ENCODE assay signal across 9 mouse cellular contexts in the genomic region with DNA sequence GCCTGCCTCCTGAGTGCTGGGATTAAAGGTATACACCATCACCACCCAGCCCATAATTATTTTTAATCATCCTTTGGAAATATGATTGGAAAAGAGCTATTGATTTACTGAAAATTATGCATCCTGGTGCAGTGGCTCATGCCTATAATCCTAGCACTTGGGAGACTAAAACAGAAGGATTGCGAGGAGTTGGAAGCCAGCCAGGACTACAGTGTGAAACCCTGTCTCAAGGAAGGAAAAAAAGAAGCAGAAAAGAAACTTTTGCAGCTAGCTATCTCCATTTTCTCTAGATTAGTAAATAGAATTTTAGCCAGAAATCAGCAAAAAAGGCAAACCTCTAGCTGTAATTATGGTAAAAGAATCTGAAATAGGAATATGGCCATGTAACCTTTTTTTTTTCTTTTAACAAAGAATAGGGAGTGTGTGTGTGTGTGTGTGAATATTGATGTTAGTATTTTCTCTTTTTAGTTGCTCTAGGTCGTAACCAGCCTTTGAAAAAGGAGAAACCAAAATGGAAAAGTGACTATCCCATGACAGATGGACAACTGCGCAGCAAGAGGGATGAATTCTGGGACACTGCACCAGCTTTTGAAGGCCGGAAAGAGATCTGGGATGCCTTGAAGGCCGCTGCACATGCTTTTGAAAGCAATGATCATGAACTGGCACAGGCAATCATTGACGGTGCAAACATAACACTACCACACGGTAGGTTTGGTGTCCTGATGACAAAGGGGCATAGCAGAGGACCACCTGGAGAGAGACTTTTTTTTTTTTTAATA. TPM values are rescaled to one million over a fixed set of nuclear protein-coding genes. Genes with fewer than 3 reads are reported as not detected.
DNase-seq lines count a peak whose midpoint lies in the region; ATAC-seq and TF ChIP-seq lines count a peak whose summit lies in the region.
"Had no signal": no experiment of that assay in that cellular context is flagged by ENCODE, and none has a peak within 500 bp of the region (broad histone marks: within the 10 kb centered on the region; RNA-seq: fewer than 3 reads in every experiment).

No protein-coding gene starts in this region.

- H3K4me3 ChIP-seq in kidney, adult 2 months (ENCODE audit: insufficient read depth, low read depth, low read length): no peak overlapping the region
- H3K4me3 ChIP-seq in kidney, embryonic 14.5 days (ENCODE audit: low read length): no peak overlapping the region
- no peak overlapping the region for H3K4me3 ChIP-seq in forebrain, embryonic 15.5 days
- no peak overlapping the region for H3K4me3 ChIP-seq in thymus, adult 2 months (ENCODE audit: control insufficient read depth, insufficient read depth, low read length)
- no peak overlapping the region for H3K4me3 ChIP-seq in midbrain, embryonic 15.5 days
- H3K4me3 ChIP-seq: embryonic facial prominence, embryonic 15.5 days had no signal

- no peaks in the 10 kb centered on the region for H3K9me3 ChIP-seq in kidney, embryonic 14.5 days (ENCODE audit: control insufficient read depth, low read length)
- no peaks in the 10 kb centered on the region for H3K9me3 ChIP-seq in forebrain, embryonic 15.5 days
- H3K9me3 ChIP-seq in midbrain, embryonic 15.5 days: no peaks in the 10 kb centered on the region
- H3K9me3 ChIP-seq: embryonic facial prominence, embryonic 15.5 days had no signal

- TF ChIP-seq POLR2A in kidney, adult 2 months (IDR thresholded peaks at IDR 0.05; ENCODE audit: low read depth, low read length): no peak
- no peak for TF ChIP-seq POLR2A in thymus, adult 2 months (IDR thresholded peaks at IDR 0.05; ENCODE audit: control insufficient read depth, extremely low read depth, insufficient read depth, low read length, poor library complexity)

- DNase-seq in kidney, adult 2 months: peak; percentile 22
- DNase-seq in adrenal gland, postnatal 25 days: peak; percentile 51
- DNase-seq in left cerebral cortex, postnatal 14 days (ENCODE audit: low spot score in 2 of 2): peak; percentile 55 to 77
- DNase-seq in c-Kit-positive CD71-positive TER-119-positive erythroid progenitor cells, embryonic 14.5 days (ENCODE audit: low spot score): no peak
- DNase-seq in thymus, adult 2 months: no peak

- 84% methylated on average over 7 of the region's 7 CpGs for WGBS in kidney, adult 2 months
- 94% methylated on average over 7 of the region's 7 CpGs for WGBS in kidney, embryonic 14.5 days
- 55% methylated on average over 7 of the region's 7 CpGs for WGBS in forebrain, embryonic 15.5 days
- whole genome bisulfite sequencing in thymus, adult 2 months: 94% methylated on average over 7 of the region's 7 CpGs
- WGBS in midbrain, embryonic 15.5 days: 78% methylated on average over 7 of the region's 7 CpGs

- H3K27me3 ChIP-seq in kidney, adult 2 months (replicated peaks; ENCODE audit: control insufficient read depth, insufficient read depth, low read length): no peaks in the 10 kb centered on the region
- H3K27me3 ChIP-seq in kidney, embryonic 14.5 days (ENCODE audit: control insufficient read depth, insufficient read depth, low read length): no peaks in the 10 kb centered on the region
- H3K27me3 ChIP-seq in forebrain, embryonic 15.5 days: no peaks in the 10 kb centered on the region
- H3K27me3 ChIP-seq in thymus, adult 2 months (ENCODE audit: control insufficient read depth, insufficient read depth, low read length): no peaks in the 10 kb centered on the region
- H3K27me3 ChIP-seq in midbrain, embryonic 15.5 days (replicated peaks): no peaks in the 10 kb centered on the region
- H3K27me3 ChIP-seq: embryonic facial prominence, embryonic 15.5 days had no signal

- H3K27ac ChIP-seq in kidney, adult 2 months (ENCODE audit: insufficient read depth, low read depth, low read length): no peak overlapping the region
- H3K27ac ChIP-seq in kidney, embryonic 14.5 days (ENCODE audit: low read depth, low read length): no peak overlapping the region
- H3K27ac ChIP-seq in forebrain, embryonic 15.5 days (replicated peaks): peak overlapping the region; percentile 54
- no peak overlapping the region for H3K27ac ChIP-seq in thymus, adult 2 months (ENCODE audit: control insufficient read depth, insufficient read depth, low read length)
- H3K27ac ChIP-seq in midbrain, embryonic 15.5 days: no peak overlapping the region
- H3K27ac ChIP-seq: embryonic facial prominence, embryonic 15.5 days had no signal

- H3K4me2 ChIP-seq in kidney, embryonic 14.5 days (replicated peaks; ENCODE audit: low read depth, low read length): no peak overlapping the region
- H3K4me2 ChIP-seq in forebrain, embryonic 15.5 days (replicated peaks): no peak overlapping the region
- H3K4me2 ChIP-seq in midbrain, embryonic 15.5 days: no peak overlapping the region
- H3K4me2 ChIP-seq: embryonic facial prominence, embryonic 15.5 days had no signal

- no peaks in the 10 kb centered on the region for H3K36me3 ChIP-seq in kidney, adult 2 months (ENCODE audit: control insufficient read depth, insufficient read depth, low read length)
- H3K36me3 ChIP-seq in kidney, embryonic 14.5 days (ENCODE audit: control insufficient read depth, insufficient read depth, low read length): peaks cover 12% of the 10 kb centered on the region; the same call in 1 of the 2 replicates
- H3K36me3 ChIP-seq in forebrain, embryonic 15.5 days: peaks cover 7% of the 10 kb centered on the region; the same call in 1 of the 2 replicates
- H3K36me3 ChIP-seq in thymus, adult 2 months (ENCODE audit: control insufficient read depth, insufficient read depth, low read length): no peaks in the 10 kb centered on the region
- peaks cover 2% of the 10 kb centered on the region; the same call in 1 of the 2 replicates for H3K36me3 ChIP-seq in midbrain, embryonic 15.5 days (replicated peaks)

- no peaks in the 10 kb centered on the region for H3K4me1 ChIP-seq in kidney, adult 2 months (ENCODE audit: control insufficient read depth, insufficient read depth, low read length)
- H3K4me1 ChIP-seq in kidney, embryonic 14.5 days (ENCODE audit: control insufficient read depth, insufficient read depth, low read length): no peaks in the 10 kb centered on the region
- H3K4me1 ChIP-seq in forebrain, embryonic 15.5 days: peaks cover 19% of the 10 kb centered on the region
- no peaks in the 10 kb centered on the region for H3K4me1 ChIP-seq in thymus, adult 2 months (replicated peaks; ENCODE audit: control insufficient read depth, insufficient read depth, low read length)
- H3K4me1 ChIP-seq in midbrain, embryonic 15.5 days: peaks cover 9% of the 10 kb centered on the region; the same call in 1 of the 2 replicates

- no peak overlapping the region for H3K9ac ChIP-seq in kidney, embryonic 14.5 days (ENCODE audit: low read depth, low read length)
- no peak overlapping the region for H3K9ac ChIP-seq in forebrain, embryonic 15.5 days (replicated peaks)
- H3K9ac ChIP-seq in midbrain, embryonic 15.5 days: no peak overlapping the region
- H3K9ac ChIP-seq: embryonic facial prominence, embryonic 15.5 days had no signal

- intact Hi-C loops in left cerebral cortex, postnatal 14 days (cut with DNase I): no loop called here

- TF ChIP-seq CTCF in kidney, adult 2 months (conservative IDR thresholded peaks at IDR 0.05; ENCODE audit: insufficient read depth, insufficient read length, low read depth, low read length): no peak
- TF ChIP-seq CTCF in thymus, adult 2 months (IDR thresholded peaks at IDR 0.05; ENCODE audit: borderline replicate concordance, control insufficient read depth, extremely low read depth, insufficient read depth, low read length, poor library complexity): no peak

- no peak for ATAC-seq in kidney, embryonic 14.5 days (ENCODE audit: low FRiP score, low TSS enrichment)
- 0 out of 2 replicates have a peak, but pooled peaks have one; percentile 26 for ATAC-seq in forebrain, embryonic 15.5 days (replicated peaks)
- no peak for ATAC-seq in midbrain, embryonic 15.5 days (replicated peaks)

RNA-seq across cellular contexts. Expression of gene Efcab9, which starts 32.9 kb away (rescaled TPM):
- polyA plus RNA-seq in kidney, adult 2 months (2012; rRNA removed): 0.14 TPM in 1 of 2 replicates, not detected in the other
- 0.43 and 0.46 TPM in 2 replicates for polyA plus RNA-seq in kidney, embryonic 14.5 days (2014; fragmentation: Nextera tagmentation; extraction: Ambion mirVana)
- total RNA-seq in adrenal gland, postnatal 25 days (2021): 1.5 TPM in 1 of 2 replicates, not detected in the other
- 0.55 TPM in 1 of 2 replicates, not detected in the other for polyA plus RNA-seq in forebrain, embryonic 15.5 days (2015; fragmentation: Nextera tagmentation; extraction: Ambion mirVana)
- total RNA-seq in left cerebral cortex, postnatal 14 days (2021): 1 to 10 TPM in 1 of 2 experiments, not detected in 1; 1.6 TPM
- polyA plus RNA-seq in thymus, adult 2 months (2012; rRNA removed): 0.71 and 0.85 TPM in 2 replicates
- polyA plus RNA-seq in midbrain, embryonic 15.5 days (2015; fragmentation: Nextera tagmentation; extraction: Ambion mirVana): 0.46 TPM in 1 of 2 replicates, not detected in the other
- polyA plus RNA-seq: embryonic facial prominence, embryonic 15.5 days had no signal

RNA-seq across cellular contexts. Expression of gene Stk10, which starts 34.2 kb away (rescaled TPM):
- polyA plus RNA-seq in kidney, adult 2 months (2012; rRNA removed): 6.3 and 9.4 TPM in 2 replicates
- polyA plus RNA-seq in kidney, embryonic 14.5 days (2014; fragmentation: Nextera tagmentation; extraction: Ambion mirVana): 3.5 TPM in 2 replicates
- total RNA-seq in adrenal gland, postnatal 25 days (2021): 10.3 TPM in 2 replicates
- polyA plus RNA-seq in forebrain, embryonic 15.5 days (2015; fragmentation: Nextera tagmentation; extraction: Ambion mirVana): 1.4 and 2.1 TPM in 2 replicates
- 1 to 10 TPM; 6.3 to 7.2 TPM for total RNA-seq in left cerebral cortex, postnatal 14 days (2021)
- 50.3 and 55.4 TPM in 2 replicates for polyA plus RNA-seq in thymus, adult 2 months (2012; rRNA removed)
- polyA plus RNA-seq in midbrain, embryonic 15.5 days (2015; fragmentation: Nextera tagmentation; extraction: Ambion mirVana): 2.0 and 2.3 TPM in 2 replicates

RNA-seq across cellular contexts. Expression of gene Ubtd2, which starts 43.8 kb away (rescaled TPM):
- polyA plus RNA-seq in kidney, adult 2 months (2012; rRNA removed): 4.6 and 5.4 TPM in 2 replicates
- polyA plus RNA-seq in kidney, embryonic 14.5 days (2014; fragmentation: Nextera tagmentation; extraction: Ambion mirVana): 47.9 and 61.5 TPM in 2 replicates
- total RNA-seq in adrenal gland, postnatal 25 days (2021): 15.3 and 16.2 TPM in 2 replicates
- polyA plus RNA-seq in forebrain, embryonic 15.5 days (2015; fragmentation: Nextera tagmentation; extraction: Ambion mirVana): 65.0 and 65.5 TPM in 2 replicates
- total RNA-seq in left cerebral cortex, postnatal 14 days (2021): 10 to 100 TPM; 52.7 to 53.0 TPM
- 8.7 and 9.1 TPM in 2 replicates for polyA plus RNA-seq in thymus, adult 2 months (2012; rRNA removed)
- 48.7 and 49.4 TPM in 2 replicates for polyA plus RNA-seq in midbrain, embryonic 15.5 days (2015; fragmentation: Nextera tagmentation; extraction: Ambion mirVana)

Comparison
In these comparisons a context has a peak if more than half of its experiments do, and no peak if none do; other contexts are left out.
1. DNase-seq: peak in kidney, adult 2 months (single experiment), adrenal gland, postnatal 25 days (single experiment) and left cerebral cortex, postnatal 14 days (2 of 2); none in c-Kit-positive CD71-positive TER-119-positive erythroid progenitor cells, embryonic 14.5 days (single experiment) and thymus, adult 2 months (single experiment).